Mouse (Mus musculus) MEL (cell line): Measurements from ENCODE around the gene Slu7. TPM values are rescaled to one million over a fixed set of nuclear protein-coding genes. Genes with fewer than 3 reads are reported as not detected.

Experiments
- DNase-seq: peaks from one replicate; pipeline ENCODE4 v3.0.0; 2011; ENCODE audit warnings: low read depth, low spot score
- H3K27ac ChIP-seq: 2 replicates; pipeline ENCODE4 v1.5.1; 2012; ENCODE audit warnings: low read depth, mild to moderate bottlenecking, control low read depth, low read length, moderate library complexity; ENCODE audit not compliant: control insufficient read depth
- H3K27me3 ChIP-seq, 2 experiments: fragments of 150-350 bp in 1 of 2; sonication (generic) in 1 of 2; 2 replicates each; pipeline ENCODE4 v1.6.1; 2012; ENCODE audit warnings: low read length in 2 of 2, mild to moderate bottlenecking in 2 of 2, improper control_type of control experiment in 1 of 2, moderate library complexity in 1 of 2; ENCODE audit not compliant: insufficient read depth in 2 of 2, control insufficient read depth in 1 of 2
- H3K36me3 ChIP-seq, 2 experiments: 2 replicates each; pipeline ENCODE4 v1.6.1; 2012 to 2014; ENCODE audit warnings: low read length in 2 of 2, improper control_type of control experiment in 1 of 2, inconsistent platforms in 1 of 2, mild to moderate bottlenecking in 1 of 2; ENCODE audit not compliant: insufficient read depth in 2 of 2, control insufficient read depth in 1 of 2
- H3K4me1 ChIP-seq, 2 experiments: fragments of 150-350 bp in 1 of 2; sonication (generic) in 1 of 2; 2 replicates each; pipeline ENCODE4 v1.6.1; 2012; ENCODE audit warnings: low read length in 2 of 2, improper control_type of control experiment in 1 of 2, mild to moderate bottlenecking in 1 of 2; ENCODE audit not compliant: insufficient read depth in 2 of 2, control insufficient read depth in 1 of 2
- H3K4me3 ChIP-seq, 2 experiments: fragments of 150-350 bp in 1 of 2; sonication (generic) in 1 of 2; 2 replicates each; pipeline ENCODE4 v1.5.1; 2012; ENCODE audit warnings: low read depth in 2 of 2, low read length in 2 of 2, mild to moderate bottlenecking in 2 of 2, moderate library complexity in 2 of 2, control low read depth in 1 of 2, improper control_type of control experiment in 1 of 2; ENCODE audit not compliant: control insufficient read depth in 1 of 2, insufficient read depth in 1 of 2
- H3K79me2 ChIP-seq: 2 replicates; pipeline ENCODE4 v1.6.1; 2012; ENCODE audit warnings: mild to moderate bottlenecking, low read length, moderate library complexity; ENCODE audit not compliant: control insufficient read depth, poor library complexity, insufficient read depth
- H3K9ac ChIP-seq: 2 replicates; pipeline ENCODE4 v1.6.1; 2012; ENCODE audit warnings: low read depth, mild to moderate bottlenecking, control low read depth, low read length, moderate library complexity; ENCODE audit not compliant: control insufficient read depth, poor library complexity, severe bottlenecking
- H3K9me3 ChIP-seq: fragments of 150-350 bp; sonication (generic); replicated peaks from 2 replicates; pipeline ENCODE4 v1.6.1; 2012; ENCODE audit warnings: mild to moderate bottlenecking, low read length, improper control_type of control experiment, moderate library complexity; ENCODE audit not compliant: insufficient read depth
- E2F4 ChIP-seq: IDR thresholded peaks from 2 replicates; pipeline ENCODE4 v1.6.1; 2011; ENCODE audit warnings: low read depth, low read length, improper control_type of control experiment, borderline replicate concordance
- EP300 ChIP-seq, 2 experiments: IDR thresholded peaks; 2 replicates each; pipeline ENCODE4 v1.6.1; 2011; ENCODE audit warnings: improper control_type of control experiment in 2 of 2, low read length in 2 of 2, low read depth in 1 of 2, mild to moderate bottlenecking in 1 of 2
- GATA1 ChIP-seq: IDR thresholded peaks from 2 replicates; pipeline ENCODE4 v1.6.1; 2011; ENCODE audit warnings: low read depth, low read length, improper control_type of control experiment
- MAZ ChIP-seq: IDR thresholded peaks from 2 replicates; pipeline ENCODE4 v1.6.1; 2012; ENCODE audit warnings: low read depth, mild to moderate bottlenecking, inconsistent platforms, low read length, improper control_type of control experiment
- MXI1 ChIP-seq: IDR thresholded peaks from 2 replicates; pipeline ENCODE4 v1.6.1; 2011; ENCODE audit warnings: mild to moderate bottlenecking, low read depth, low read length, improper control_type of control experiment
- NRF1 ChIP-seq: IDR thresholded peaks from 2 replicates; pipeline ENCODE4 v1.6.1; 2014; ENCODE audit warnings: low read depth, mild to moderate bottlenecking, inconsistent platforms, low read length, improper control_type of control experiment, moderate library complexity; ENCODE audit not compliant: poor library complexity, insufficient read depth, severe bottlenecking
- POLR2AphosphoS5 ChIP-seq: IDR thresholded peaks from 2 replicates; pipeline ENCODE4 v1.6.1; 2012; ENCODE audit warnings: low read depth, borderline replicate concordance, mild to moderate bottlenecking, inconsistent platforms, low read length, moderate library complexity, mixed read lengths
- SIN3A ChIP-seq: IDR thresholded peaks from 2 replicates; pipeline ENCODE4 v1.6.1; 2012; ENCODE audit warnings: low read length, improper control_type of control experiment, inconsistent platforms
- TBP ChIP-seq: IDR thresholded peaks from 2 replicates; pipeline ENCODE4 v1.8.0; 2011; ENCODE audit warnings: low read depth, low read length, improper control_type of control experiment
- USF1 ChIP-seq: IDR thresholded peaks from 2 replicates; pipeline ENCODE4 v1.6.1; 2014; ENCODE audit warnings: low read depth, mild to moderate bottlenecking, inconsistent platforms, low read length, improper control_type of control experiment, moderate library complexity
- ZNF384 ChIP-seq: IDR thresholded peaks from 2 replicates; pipeline ENCODE4 v1.6.1; 2012; ENCODE audit warnings: low read depth, mild to moderate bottlenecking, inconsistent platforms, low read length, improper control_type of control experiment
- polyA plus RNA-seq, 2 experiments: library from polyadenylated mRNA; stranded (reverse) in 1 of 2; unstranded in 1 of 2; fragments of >175 nt in 1 of 2; fragments of >200 nt in 1 of 2; gene quantifications; 2 replicates each; pipeline versions ENCODE4 v1.2.1 to v1.2.4; 2012; ENCODE audit warnings: low replicate concordance in 2 of 2, low read depth in 1 of 2; ENCODE audit not compliant: insufficient read length in 2 of 2, insufficient read depth in 1 of 2, missing spikeins in 1 of 2
- total RNA-seq: library from RNA; depleted of rRNA; stranded (reverse); fragments of 300-350 nt; gene quantifications from 2 replicates; pipeline ENCODE4 v1.2.3, GENCODE M21; 2012

Slu7 gene
- total and polyA plus RNA-seq, 3 experiments, result 41.6 to 149 (median 46.0) TPM

DNA sequence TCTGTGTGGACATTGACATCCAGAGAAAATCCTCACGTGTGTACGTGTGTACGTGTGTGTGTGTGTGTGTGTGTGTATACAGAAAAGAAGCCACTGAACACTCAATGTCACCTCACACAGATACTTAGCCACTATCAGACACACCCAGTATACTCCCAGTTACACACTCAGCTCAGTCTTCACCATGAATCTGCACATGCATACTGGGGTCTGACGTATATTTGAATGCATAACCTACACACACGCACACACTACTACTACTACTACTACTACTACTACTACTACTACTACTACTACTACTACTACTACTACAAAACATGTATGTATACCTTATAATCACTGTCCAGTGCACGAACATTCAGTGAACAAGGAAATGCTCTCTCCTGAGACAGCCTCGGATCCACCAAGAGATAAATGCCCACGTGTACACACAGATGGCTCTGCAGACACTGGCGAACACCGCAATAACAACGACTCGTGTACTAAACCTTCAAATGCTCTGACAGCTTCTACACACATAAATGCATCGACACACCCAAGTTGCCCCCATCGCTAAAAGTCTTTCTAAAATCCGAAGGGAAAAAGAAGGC lies 40.2 kb downstream of the Slu7 start:
- Histone ChIP-seq H3K9ac (no peak overlapping the region), H3K79me2 (no peaks in the 10 kb centered on the region), H3K9me3 (no peaks in the 10 kb centered on the region), H3K4me3 (no peak overlapping the region), H3K27me3 (peaks cover 2 to 3% of the 10 kb centered on the region in 2 experiments; a peak in 2 of 4 replicates), H3K4me1 (peaks cover 0 to 14% of the 10 kb centered on the region in 2 experiments; a peak in 2 of 4 replicates), H3K36me3 (peaks cover 0 to 3% of the 10 kb centered on the region in 2 experiments; a peak in 1 of 4 replicates), H3K27ac (no peak overlapping the region)
- DNase-seq, result no peak
- TF ChIP-seq TBP, result no peak
- no peak for TF ChIP-seq ZNF384
- no peak for TF ChIP-seq USF1
- no peak for TF ChIP-seq MAZ

DNA sequence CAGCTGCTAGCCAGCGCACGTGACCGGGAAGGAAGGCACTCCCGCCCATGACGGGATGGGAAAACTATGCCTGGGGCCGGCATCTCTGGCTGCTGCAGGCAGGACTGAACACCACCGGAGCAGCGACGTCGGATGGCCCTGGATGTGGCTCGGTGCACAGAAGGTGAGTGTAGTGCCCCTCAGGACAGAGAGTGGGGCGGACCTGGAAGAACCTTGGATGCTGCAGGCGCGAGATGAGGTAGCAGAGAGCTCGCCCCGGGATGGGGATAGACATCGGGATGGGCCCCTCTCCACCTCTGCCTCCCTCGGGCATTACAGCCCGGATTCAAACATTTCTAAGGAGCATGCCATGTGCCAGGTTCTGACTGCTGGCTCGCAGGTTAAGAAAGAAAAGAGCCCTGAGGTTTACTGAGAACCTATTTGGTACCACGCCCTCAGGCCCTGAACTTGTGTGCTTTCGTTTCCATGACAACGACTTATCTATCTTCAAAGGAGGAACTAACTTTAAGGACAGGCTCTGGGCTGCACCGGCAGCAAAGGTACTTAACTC lies 40.8 kb downstream of the Slu7 start, which contains the start of gene C1qtnf2:
TSS of gene C1qtnf2 (plus strand) at position 52 of the 550 bp plus-strand sequence.
- Histone ChIP-seq H3K4me3 (no peak within 1 kb of the TSS), H3K9ac (no peak within 1 kb of the TSS), H3K36me3 (peaks cover 0 to 3% of the 10 kb centered on the region in 2 experiments; a peak in 1 of 4 replicates), H3K79me2 (no peaks in the 10 kb centered on the region), H3K9me3 (no peaks in the 10 kb centered on the region), H3K4me1 (peaks cover 0 to 14% of the 10 kb centered on the region in 2 experiments; a peak in 2 of 4 replicates), H3K27ac (no peak within 1 kb of the TSS)
- TF ChIP-seq GATA1 (peak; percentile 84), NRF1 (peak; percentile 44; the same call in 1 of the 2 replicates), EP300 (IDR thresholded peaks at IDR 0.05; ENCODE audit: low read depth in 1 of 2, low read length in 2 of 2) (0 out of 4 replicates have a peak, but pooled peaks of 1 of the 2 experiments have one; percentile 26), MXI1 (peak; percentile 43; the same call in 1 of the 2 replicates), SIN3A (peak; percentile 79), E2F4 (no peak)
- TF ChIP-seq, all 39 proteins: peak for 5
- peak; percentile 93 for DNase-seq
- H3K27me3 ChIP-seq, result peaks cover 2 to 6% of the 10 kb centered on the region in 2 experiments; a peak in 2 of 4 replicates

DNA sequence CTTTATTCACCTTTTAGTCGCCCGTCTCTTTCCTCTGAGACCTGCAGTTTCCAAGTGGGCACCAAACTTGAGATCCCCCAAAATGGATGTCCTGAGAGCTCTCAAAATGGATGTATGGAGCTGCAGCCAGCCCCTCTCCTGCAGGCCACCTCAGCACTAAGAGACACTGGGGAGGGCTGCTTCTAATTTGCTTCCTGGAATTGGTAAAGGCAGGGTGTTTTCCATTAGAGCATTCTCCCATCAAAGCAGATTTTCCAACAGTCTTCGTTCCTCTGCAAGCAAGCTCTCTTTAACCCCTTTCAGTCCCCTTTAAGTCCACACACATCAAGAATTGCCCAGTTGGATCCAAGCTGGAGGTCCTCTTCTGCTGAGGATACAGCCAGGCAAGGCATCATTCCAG lies 45.8 kb downstream of the Slu7 start:
- Histone ChIP-seq H3K4me1 (peaks cover 0 to 5% of the 10 kb centered on the region in 2 experiments; a peak in 2 of 4 replicates), H3K36me3 (peaks cover 0 to 3% of the 10 kb centered on the region in 2 experiments; a peak in 1 of 4 replicates), H3K79me2 (no peaks in the 10 kb centered on the region)
- no peak for TF ChIP-seq POLR2AphosphoS5
- TF ChIP-seq, all 39 proteins: peak for 0
- no peaks in the 10 kb centered on the region for H3K9me3 ChIP-seq
- H3K27me3 ChIP-seq, result peaks cover 2 to 19% of the 10 kb centered on the region in 2 experiments; a peak in 3 of 4 replicates
- no peak overlapping the region for H3K27ac ChIP-seq
- no peak for DNase-seq
- no peak overlapping the region for H3K4me3 ChIP-seq
- H3K9ac ChIP-seq, result no peak overlapping the region
